Mouse (Mus musculus): Measurements from ENCODE around the gene Mrpl40. TPM values are rescaled to one million over a fixed set of nuclear protein-coding genes. Genes with fewer than 3 reads are reported as not detected.

Gene Mrpl40
- polyA plus RNA-seq (2015; fragmentation: Nextera tagmentation; extraction: Ambion mirVana), result 82.9 and 84.5 TPM in 2 replicates

GRCm38 (mm10) chr16:18876442-18877308, at the start of gene Mrpl40, which contains the start of gene Hira:
TSS of gene Mrpl40 (minus strand) at chr16:18876862.
TSS of gene Hira (plus strand) at chr16:18877037.
- Histone ChIP-seq H3K9ac (ENCODE audit: low read length) (peak within 1 kb of the TSS; percentile 88), H3K27me3 (ENCODE audit: control insufficient read depth, insufficient read depth, low read depth, low read length) (no peaks in the 10 kb centered on the region), H3K36me3 (ENCODE audit: control insufficient read depth, insufficient read depth, low read length) (peaks cover 22% of the 10 kb centered on the region), H3K27ac (ENCODE audit: low read length) (peak within 1 kb of the TSS; percentile 97), H3K4me2 (ENCODE audit: low read depth, low read length) (peak within 1 kb of the TSS; percentile 93), H3K4me1 (replicated peaks; ENCODE audit: control insufficient read depth, insufficient read depth, low read length) (peaks cover 10% of the 10 kb centered on the region), H3K4me3 (ENCODE audit: low read length) (peak within 1 kb of the TSS; percentile 94), H3K9me3 (ENCODE audit: control insufficient read depth, low read length) (no peaks in the 10 kb centered on the region)
- peak; percentile 95 for ATAC-seq (ENCODE audit: low read depth)
- WGBS, result under 1% methylated on average over 71 of the region's 93 CpGs

GRCm38 (mm10) chr16:18921771-18922170, 45.1 kb upstream of the Mrpl40 start:
- no peaks in the 10 kb centered on the region for H3K27me3 ChIP-seq (ENCODE audit: control insufficient read depth, insufficient read depth, low read depth, low read length)
- H3K4me3 ChIP-seq (ENCODE audit: low read length), result no peak overlapping the region
- no peak for ATAC-seq (ENCODE audit: low read depth)
- 88% methylated on average over 2 of the region's 2 CpGs for WGBS
- H3K4me1 ChIP-seq (replicated peaks; ENCODE audit: control insufficient read depth, insufficient read depth, low read length), result no peaks in the 10 kb centered on the region
- no peak overlapping the region for H3K9ac ChIP-seq (ENCODE audit: low read length)
- H3K9me3 ChIP-seq (ENCODE audit: control insufficient read depth, low read length), result no peaks in the 10 kb centered on the region
- peaks cover 44% of the 10 kb centered on the region for H3K36me3 ChIP-seq (ENCODE audit: control insufficient read depth, insufficient read depth, low read length)
- no peak overlapping the region for H3K27ac ChIP-seq (ENCODE audit: low read length)
- no peak overlapping the region for H3K4me2 ChIP-seq (ENCODE audit: low read depth, low read length)

GRCm38 (mm10) chr16:18916064-18916463, 39.4 kb upstream of the Mrpl40 start:
- no peaks in the 10 kb centered on the region for H3K4me1 ChIP-seq (replicated peaks; ENCODE audit: control insufficient read depth, insufficient read depth, low read length)
- no peak overlapping the region for H3K27ac ChIP-seq (ENCODE audit: low read length)
- H3K4me2 ChIP-seq (ENCODE audit: low read depth, low read length), result no peak overlapping the region
- H3K36me3 ChIP-seq (ENCODE audit: control insufficient read depth, insufficient read depth, low read length), result peaks cover 33% of the 10 kb centered on the region
- H3K4me3 ChIP-seq (ENCODE audit: low read length), result no peak overlapping the region
- WGBS, result 93% methylated on average over 4 of the region's 4 CpGs
- no peaks in the 10 kb centered on the region for H3K9me3 ChIP-seq (ENCODE audit: control insufficient read depth, low read length)
- no peaks in the 10 kb centered on the region for H3K27me3 ChIP-seq (ENCODE audit: control insufficient read depth, insufficient read depth, low read depth, low read length)
- H3K9ac ChIP-seq (ENCODE audit: low read length), result no peak overlapping the region
- ATAC-seq (ENCODE audit: low read depth), result no peak

GRCm38 (mm10) chr16:18905648-18906047, 29.0 kb upstream of the Mrpl40 start:
- Histone ChIP-seq H3K27ac (ENCODE audit: low read length) (no peak overlapping the region), H3K36me3 (ENCODE audit: control insufficient read depth, insufficient read depth, low read length) (peaks cover 21% of the 10 kb centered on the region), H3K4me2 (ENCODE audit: low read depth, low read length) (no peak overlapping the region), H3K4me3 (ENCODE audit: low read length) (no peak overlapping the region), H3K9me3 (ENCODE audit: control insufficient read depth, low read length) (no peaks in the 10 kb centered on the region), H3K9ac (ENCODE audit: low read length) (no peak overlapping the region), H3K27me3 (ENCODE audit: control insufficient read depth, insufficient read depth, low read depth, low read length) (no peaks in the 10 kb centered on the region), H3K4me1 (replicated peaks; ENCODE audit: control insufficient read depth, insufficient read depth, low read length) (no peaks in the 10 kb centered on the region)
- no peak for ATAC-seq (ENCODE audit: low read depth)
- WGBS, result 86% methylated on average over 1 of the region's 1 CpGs

- H3K4me3 ChIP-seq (ENCODE audit: low read length), result no peak overlapping the region
- no peaks in the 10 kb centered on the region for H3K27me3 ChIP-seq (ENCODE audit: control insufficient read depth, insufficient read depth, low read depth, low read length)
- peaks cover 21% of the 10 kb centered on the region for H3K36me3 ChIP-seq (ENCODE audit: control insufficient read depth, insufficient read depth, low read length)
- ATAC-seq (ENCODE audit: low read depth), result no peak
- no peaks in the 10 kb centered on the region for H3K9me3 ChIP-seq (ENCODE audit: control insufficient read depth, low read length)
- no peak overlapping the region for H3K9ac ChIP-seq (ENCODE audit: low read length)
- H3K27ac ChIP-seq (ENCODE audit: low read length), result no peak overlapping the region
- no peak overlapping the region for H3K4me2 ChIP-seq (ENCODE audit: low read depth, low read length)
- peaks cover 3% of the 10 kb centered on the region; the same call in 1 of the 2 replicates for H3K4me1 ChIP-seq (replicated peaks; ENCODE audit: control insufficient read depth, insufficient read depth, low read length)
- WGBS, result 50% methylated on average over 10 of the region's 10 CpGs
Measured at GRCm38 (mm10) chr16:18896429-18896828, 19.8 kb upstream of the Mrpl40 start.

- Histone ChIP-seq H3K27me3 (ENCODE audit: control insufficient read depth, insufficient read depth, low read depth, low read length) (no peaks in the 10 kb centered on the region), H3K36me3 (ENCODE audit: control insufficient read depth, insufficient read depth, low read length) (peaks cover 18% of the 10 kb centered on the region), H3K4me2 (ENCODE audit: low read depth, low read length) (no peak overlapping the region), H3K4me3 (ENCODE audit: low read length) (no peak overlapping the region), H3K9ac (ENCODE audit: low read length) (no peak overlapping the region), H3K4me1 (replicated peaks; ENCODE audit: control insufficient read depth, insufficient read depth, low read length) (peaks cover 3% of the 10 kb centered on the region; the same call in 1 of the 2 replicates), H3K27ac (ENCODE audit: low read length) (no peak overlapping the region), H3K9me3 (ENCODE audit: control insufficient read depth, low read length) (no peaks in the 10 kb centered on the region)
- WGBS, result 71% methylated on average over 3 of the region's 3 CpGs
- no peak for ATAC-seq (ENCODE audit: low read depth)
Measured at GRCm38 (mm10) chr16:18895249-18895648, 18.6 kb upstream of the Mrpl40 start.

GRCm38 (mm10) chr16:18893840-18894372, 17.2 kb upstream of the Mrpl40 start:
- no peak overlapping the region for H3K4me3 ChIP-seq (ENCODE audit: low read length)
- no peaks in the 10 kb centered on the region for H3K27me3 ChIP-seq (ENCODE audit: control insufficient read depth, insufficient read depth, low read depth, low read length)
- H3K4me2 ChIP-seq (ENCODE audit: low read depth, low read length), result no peak overlapping the region
- no peaks in the 10 kb centered on the region for H3K9me3 ChIP-seq (ENCODE audit: control insufficient read depth, low read length)
- peaks cover 14% of the 10 kb centered on the region for H3K36me3 ChIP-seq (ENCODE audit: control insufficient read depth, insufficient read depth, low read length)
- H3K27ac ChIP-seq (ENCODE audit: low read length), result 0 out of 2 replicates have a peak overlapping the region, but pooled peaks have one; percentile 18
- H3K9ac ChIP-seq (ENCODE audit: low read length), result no peak overlapping the region
- H3K4me1 ChIP-seq (replicated peaks; ENCODE audit: control insufficient read depth, insufficient read depth, low read length), result peaks cover 3% of the 10 kb centered on the region; the same call in 1 of the 2 replicates
- peak; percentile 61; the same call in 1 of the 2 replicates for ATAC-seq (ENCODE audit: low read depth)
- 55% methylated on average over 4 of the region's 4 CpGs for WGBS

- Histone ChIP-seq H3K9me3 (ENCODE audit: control insufficient read depth, low read length) (no peaks in the 10 kb centered on the region), H3K9ac (ENCODE audit: low read length) (no peak overlapping the region), H3K27me3 (ENCODE audit: control insufficient read depth, insufficient read depth, low read depth, low read length) (no peaks in the 10 kb centered on the region), H3K36me3 (ENCODE audit: control insufficient read depth, insufficient read depth, low read length) (no peaks in the 10 kb centered on the region; the same call in 1 of the 2 replicates), H3K4me3 (ENCODE audit: low read length) (no peak overlapping the region), H3K4me2 (ENCODE audit: low read depth, low read length) (no peak overlapping the region), H3K27ac (ENCODE audit: low read length) (no peak overlapping the region), H3K4me1 (replicated peaks; ENCODE audit: control insufficient read depth, insufficient read depth, low read length) (peaks cover 6% of the 10 kb centered on the region)
- no peak for ATAC-seq (ENCODE audit: low read depth)
Measured at GRCm38 (mm10) chr16:18884044-18884443, 7.4 kb upstream of the Mrpl40 start.

GRCm38 (mm10) chr16:18878091-18878720, 1.5 kb upstream of the Mrpl40 start:
- no peaks in the 10 kb centered on the region for H3K27me3 ChIP-seq (ENCODE audit: control insufficient read depth, insufficient read depth, low read depth, low read length)
- peak overlapping the region; percentile 88 for H3K9ac ChIP-seq (ENCODE audit: low read length)
- 14% methylated on average over 20 of the region's 20 CpGs for WGBS

More at GRCm38 (mm10) chr16:18878091-18878720, 1.5 kb upstream of the Mrpl40 start:
- Histone ChIP-seq H3K27ac (ENCODE audit: low read length) (peak overlapping the region; percentile 97), H3K4me3 (ENCODE audit: low read length) (peak overlapping the region; percentile 94), H3K9me3 (ENCODE audit: control insufficient read depth, low read length) (no peaks in the 10 kb centered on the region), H3K4me1 (replicated peaks; ENCODE audit: control insufficient read depth, insufficient read depth, low read length) (peaks cover 10% of the 10 kb centered on the region), H3K36me3 (ENCODE audit: control insufficient read depth, insufficient read depth, low read length) (peaks cover 11% of the 10 kb centered on the region), H3K4me2 (ENCODE audit: low read depth, low read length) (peak overlapping the region; percentile 93)
- ATAC-seq (ENCODE audit: low read depth), result no peak
